Mouse (Mus musculus): ENCODE measurements around the gene Fzd10. TPM values are rescaled to one million over a fixed set of nuclear protein-coding genes. Genes with fewer than 3 reads are reported as not detected.

The Fzd10 gene
- total RNA-seq (2015) (not detected in 2 replicates), total RNA-seq (2017) (0.11 TPM in 1 of 2 replicates, not detected in the other)

GRCm38 (mm10) chr5:128600072-128601021 is at the start of gene Fzd10:
Gene Fzd10 (plus strand): TSS chr5:128600844.
- no peak for ATAC-seq (ENCODE audit: poor library complexity, severe bottlenecking)

GRCm38 (mm10) chr5:128551448-128551847 is 49.2 kb upstream of the Fzd10 start:
- ATAC-seq (ENCODE audit: poor library complexity, severe bottlenecking): no peak

DNA sequence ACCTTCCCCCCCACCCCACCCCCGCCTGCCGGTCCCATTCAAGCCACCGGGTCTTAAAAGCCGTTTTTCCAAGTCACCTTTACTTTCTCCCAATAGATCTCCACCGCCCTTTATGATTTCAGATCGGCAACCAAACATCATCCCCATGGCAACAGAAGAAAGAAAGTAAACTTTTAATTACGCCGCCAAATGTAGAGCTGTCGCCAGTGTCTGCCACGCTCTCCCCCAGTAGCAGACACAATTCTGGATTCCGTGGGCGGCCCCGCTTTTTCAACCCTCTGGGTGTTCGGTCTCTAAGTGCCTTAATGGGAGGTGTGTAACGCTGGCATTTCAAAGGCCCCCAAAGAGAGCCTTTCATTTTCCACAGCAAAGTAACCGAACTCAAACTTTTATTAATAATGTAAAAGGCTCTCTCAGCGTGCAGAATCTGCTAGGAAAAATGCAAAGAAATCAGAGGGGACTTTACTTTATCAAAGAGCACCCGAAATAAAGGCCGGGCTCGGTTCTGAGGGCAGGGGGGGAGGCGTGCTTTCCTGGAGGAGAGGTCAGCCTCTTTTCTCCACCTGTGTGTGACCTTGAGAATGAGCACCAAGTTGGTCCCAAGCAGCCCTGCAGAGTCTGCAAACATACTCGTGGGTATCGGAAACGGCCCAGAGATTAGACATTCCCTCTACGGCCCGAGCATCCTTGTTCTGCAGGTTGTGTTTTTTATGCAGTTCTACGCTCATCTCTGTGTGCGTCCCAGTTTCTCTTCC is 48.3 kb upstream of the Fzd10 start:
- no peak for ATAC-seq (ENCODE audit: poor library complexity, severe bottlenecking)

- no peak for ATAC-seq (ENCODE audit: poor library complexity, severe bottlenecking)
These were observed 42.5 kb upstream of the Fzd10 start for GRCm38 (mm10) chr5:128558126-128558525.

- ATAC-seq (ENCODE audit: poor library complexity, severe bottlenecking): no peak
These were observed 33.3 kb upstream of the Fzd10 start for GRCm38 (mm10) chr5:128567313-128567712.

GRCm38 (mm10) chr5:128568970-128569369 is 31.7 kb upstream of the Fzd10 start:
- no peak for ATAC-seq (ENCODE audit: poor library complexity, severe bottlenecking)

DNA sequence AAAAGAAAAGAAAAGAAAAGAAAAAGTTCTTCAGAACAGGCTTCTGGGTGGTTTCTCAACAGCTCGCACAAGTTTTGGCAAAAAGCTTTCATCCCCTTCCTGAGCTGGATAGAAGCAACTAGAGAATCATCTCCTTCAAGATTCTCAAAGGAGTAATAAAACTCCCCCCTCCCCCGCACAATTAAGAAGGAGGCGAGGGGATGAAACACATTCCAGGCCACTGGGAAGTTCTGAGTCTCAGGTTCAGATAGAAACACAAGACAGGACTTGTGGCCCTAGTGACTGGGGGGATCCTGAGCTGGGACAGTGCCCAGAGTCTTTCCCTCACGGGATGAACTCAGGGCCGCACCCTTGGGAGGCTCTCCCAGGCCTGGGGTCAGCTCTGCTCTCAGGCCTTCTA is 30.6 kb upstream of the Fzd10 start:
- no peak for ATAC-seq (ENCODE audit: poor library complexity, severe bottlenecking)

DNA sequence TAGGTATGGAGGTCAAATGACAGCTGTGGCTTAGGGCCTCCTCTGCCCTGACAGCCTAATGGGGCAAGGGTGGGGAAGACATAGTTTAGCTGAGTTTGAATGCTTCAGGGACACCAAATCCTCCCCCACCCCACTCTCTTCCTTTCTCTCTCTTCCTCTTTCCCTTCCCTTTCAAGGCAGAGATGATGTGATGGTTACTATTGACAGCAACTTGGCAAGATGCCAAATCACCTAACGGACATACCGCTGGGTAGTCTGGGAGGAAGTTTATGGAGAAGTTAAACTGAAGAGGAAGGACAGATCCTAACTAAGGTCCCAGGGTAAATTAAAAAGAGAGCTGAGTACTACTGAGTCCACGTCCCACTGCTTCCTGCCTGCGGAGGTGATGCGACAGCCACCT is 29.8 kb upstream of the Fzd10 start:
- ATAC-seq (ENCODE audit: poor library complexity, severe bottlenecking): peak; percentile 56

- no peak for ATAC-seq (ENCODE audit: poor library complexity, severe bottlenecking)
These were observed 28.9 kb upstream of the Fzd10 start for GRCm38 (mm10) chr5:128571706-128572105.

DNA sequence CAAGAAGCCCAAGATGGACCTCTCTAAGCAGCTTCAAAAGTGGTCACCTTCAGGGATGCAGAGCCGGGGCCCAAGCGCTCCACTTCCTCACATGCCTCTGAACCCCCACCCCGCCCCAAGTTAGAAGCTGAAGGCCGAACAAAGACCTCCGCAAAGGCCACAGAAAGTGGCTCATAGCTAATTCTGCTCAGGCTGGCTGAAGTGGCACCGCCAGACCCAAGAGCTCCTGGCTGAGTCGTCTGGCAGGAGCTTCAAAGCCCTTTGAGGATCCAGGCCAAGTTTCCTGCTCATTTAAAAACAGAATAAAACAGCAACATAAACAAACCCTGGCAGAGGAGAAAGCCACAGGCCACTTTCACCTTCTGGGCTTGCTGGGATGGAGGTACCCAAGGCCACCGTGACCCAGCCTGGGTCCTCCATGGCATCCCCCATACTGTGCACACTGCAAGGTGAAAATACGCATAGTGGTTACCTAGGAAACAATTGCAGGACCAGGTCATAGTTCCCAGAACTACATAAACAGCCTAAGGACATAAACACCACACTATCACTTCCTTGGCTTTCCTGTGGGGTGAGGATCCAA is 24.6 kb upstream of the Fzd10 start:
- no peak for ATAC-seq (ENCODE audit: poor library complexity, severe bottlenecking)

DNA sequence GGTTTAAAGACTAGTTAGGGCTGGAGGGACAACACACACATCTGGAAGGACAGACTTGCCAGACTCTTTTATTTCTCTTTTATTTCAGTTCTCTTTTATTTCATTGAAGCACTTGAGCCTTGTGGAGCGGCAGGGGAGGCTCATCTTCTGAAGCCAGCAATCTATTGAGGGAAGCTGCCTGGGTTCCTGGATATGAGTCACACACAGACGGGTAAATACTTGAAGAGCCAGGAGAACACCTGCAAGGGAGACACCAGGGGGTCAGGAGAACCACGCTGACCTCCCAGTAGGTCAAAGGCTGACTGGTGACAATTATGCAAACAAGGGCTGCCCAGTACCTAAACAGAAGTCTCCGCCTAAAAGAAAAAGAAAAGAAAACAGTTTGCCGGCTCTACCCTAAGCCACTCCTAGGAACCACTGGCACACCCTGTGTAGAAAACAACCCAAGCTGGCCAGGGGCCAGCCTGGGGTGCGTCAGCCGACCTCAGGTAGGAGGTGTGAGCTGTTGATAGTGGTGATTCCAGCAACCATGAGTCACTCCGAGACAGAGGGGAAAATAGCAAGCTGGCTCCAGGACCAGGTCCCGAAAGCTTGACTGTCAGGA is 21.5 kb upstream of the Fzd10 start:
- ATAC-seq (ENCODE audit: poor library complexity, severe bottlenecking): no peak

- no peak for ATAC-seq (ENCODE audit: poor library complexity, severe bottlenecking)
These were observed 19.7 kb upstream of the Fzd10 start for GRCm38 (mm10) chr5:128580931-128581330.

DNA sequence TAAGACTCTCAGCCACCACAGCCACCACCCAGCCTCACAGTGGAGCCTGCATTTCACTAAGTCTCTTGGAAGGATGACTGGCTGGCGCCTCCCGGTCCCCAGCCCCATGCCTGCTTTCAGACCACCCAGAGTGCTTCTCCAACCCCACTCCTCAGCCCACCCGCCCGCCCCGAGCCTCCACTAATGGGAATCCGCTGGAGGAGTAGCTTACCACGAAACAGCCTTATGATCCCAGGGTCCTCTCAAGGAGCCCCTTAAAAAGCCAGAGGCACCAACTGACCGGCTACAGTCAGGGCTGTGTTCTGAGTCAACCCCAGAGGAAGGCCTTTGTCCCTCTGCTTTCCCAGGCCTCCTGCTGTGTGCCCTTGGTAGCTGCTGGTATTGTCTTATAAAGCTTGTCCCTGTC is 19.1 kb upstream of the Fzd10 start:
- ATAC-seq (ENCODE audit: poor library complexity, severe bottlenecking): no peak

DNA sequence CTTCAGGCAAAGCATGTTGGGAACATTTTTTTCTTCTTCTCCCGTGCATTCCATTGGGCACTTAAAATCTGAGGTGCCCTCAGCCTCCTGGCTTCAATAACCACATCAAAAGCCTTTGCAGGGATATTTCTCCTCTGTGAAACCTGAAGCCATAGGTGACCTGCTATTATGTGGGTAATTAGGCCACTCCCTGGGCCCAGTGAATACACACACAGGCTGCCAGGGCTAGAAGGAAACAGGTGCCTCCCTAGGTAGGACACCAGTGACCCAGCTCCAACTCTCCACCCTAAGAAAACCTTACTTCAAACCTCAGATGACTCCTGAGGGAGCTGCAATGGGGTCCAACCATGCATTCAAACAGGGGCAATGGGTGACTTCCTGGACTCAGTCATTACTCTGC is 11.4 kb upstream of the Fzd10 start:
- ATAC-seq (ENCODE audit: poor library complexity, severe bottlenecking): no peak

GRCm38 (mm10) chr5:128593446-128593845 is 7.2 kb upstream of the Fzd10 start:
- ATAC-seq (ENCODE audit: poor library complexity, severe bottlenecking): no peak

- no peak for ATAC-seq (ENCODE audit: poor library complexity, severe bottlenecking)
These were observed 3.8 kb upstream of the Fzd10 start for GRCm38 (mm10) chr5:128596813-128597212.

DNA sequence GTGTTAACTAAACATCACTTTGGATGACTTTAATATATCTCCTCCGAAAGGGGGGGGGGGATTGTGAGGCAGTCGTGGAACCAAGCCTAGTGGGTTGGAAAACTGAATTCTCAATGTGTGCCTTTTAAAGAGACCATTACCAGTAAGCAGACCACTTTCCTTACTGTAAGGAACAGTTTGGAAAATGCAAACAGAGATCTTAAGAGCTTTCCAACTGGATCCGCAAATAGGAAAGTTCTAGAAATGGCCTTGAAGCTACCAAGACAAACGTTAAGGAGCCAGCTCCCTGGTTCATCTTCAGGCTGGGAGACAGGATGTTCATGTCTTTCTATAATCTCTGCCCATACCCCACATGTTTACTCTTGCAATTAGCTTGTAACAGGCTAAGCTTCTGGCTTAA is 3.3 kb upstream of the Fzd10 start:
- ATAC-seq (ENCODE audit: poor library complexity, severe bottlenecking): no peak

DNA sequence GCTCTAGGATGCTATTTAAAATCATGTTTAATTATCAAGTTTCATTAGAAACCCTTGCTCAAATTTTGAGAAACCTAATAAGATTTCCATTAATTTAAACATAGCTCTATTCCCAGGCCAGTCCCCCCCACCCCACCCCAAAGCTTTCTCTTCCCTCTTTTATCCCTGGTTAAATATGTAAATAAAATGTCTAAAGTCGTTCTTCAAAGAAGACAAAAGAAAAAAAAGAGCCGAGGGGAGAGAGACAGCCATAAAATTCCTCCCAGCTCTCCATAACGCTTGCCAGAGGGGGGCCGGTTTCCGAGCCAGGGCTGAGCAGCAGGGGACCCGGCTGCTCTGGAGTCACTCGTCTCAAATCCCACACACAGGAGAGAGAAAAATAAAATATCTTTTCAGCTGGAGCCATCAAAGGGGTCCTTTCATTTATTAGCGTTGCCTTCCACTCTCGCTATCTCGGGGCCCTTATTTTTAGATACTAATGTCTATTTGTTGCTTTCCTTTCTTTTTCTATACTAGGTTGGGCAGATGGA is 2.4 kb upstream of the Fzd10 start:
- no peak for ATAC-seq (ENCODE audit: poor library complexity, severe bottlenecking)

DNA sequence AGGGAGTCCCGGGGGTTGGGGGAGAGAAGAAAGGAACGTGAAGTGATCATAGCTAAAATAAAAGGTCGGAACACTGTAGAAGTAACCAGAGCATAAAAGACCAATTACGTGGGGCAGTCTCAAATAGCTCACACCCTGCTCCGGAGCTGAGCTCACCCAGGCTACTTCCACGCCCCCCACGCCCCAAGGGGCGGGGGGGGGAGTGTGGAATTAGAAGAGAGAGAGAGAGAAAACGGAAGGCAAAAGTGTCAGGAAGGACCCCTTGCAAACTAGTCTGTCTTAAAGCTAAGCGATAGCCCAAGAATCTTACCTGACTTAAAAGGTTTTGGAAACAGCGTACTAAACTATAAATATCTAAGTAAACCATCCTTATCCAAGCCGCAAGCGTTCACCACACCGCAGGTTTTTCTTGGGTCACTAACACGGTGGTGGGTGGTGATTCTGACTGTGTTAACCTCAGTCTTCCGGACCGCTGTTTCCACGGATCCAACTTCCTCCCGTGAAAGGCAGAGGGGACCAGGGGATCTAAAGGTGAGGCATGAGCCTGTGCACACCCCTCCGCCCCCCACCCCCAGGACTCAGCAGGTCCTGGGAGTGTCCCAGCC is 1.8 kb upstream of the Fzd10 start:
- 0 out of 2 replicates have a peak, but pooled peaks have one; percentile 14 for ATAC-seq (ENCODE audit: poor library complexity, severe bottlenecking)

- 0 out of 2 replicates have a peak, but pooled peaks have one; percentile 11 for ATAC-seq (ENCODE audit: poor library complexity, severe bottlenecking)
These were observed 1.1 kb upstream of the Fzd10 start for GRCm38 (mm10) chr5:128599365-128600071.
